Mouse (Mus musculus): ENCODE results near the gene Tbc1d20. TPM values are rescaled to one million over a fixed set of nuclear protein-coding genes. Genes with fewer than 3 reads are reported as not detected.
"Not testable (repeated sequence)": the region's sequence is repeated elsewhere in the genome, so short reads cannot be mapped to it uniquely, and the experiment has no call there.

The Tbc1d20 gene
- polyA plus RNA-seq, 1 experiment: 32.3 TPM

GRCm38 (mm10) chr2:152347722-152348121 is 54.1 kb downstream of the Tbc1d20 start:
- Histone ChIP-seq H3K9ac (ENCODE audit: low read depth, poor library complexity, severe bottlenecking) (no peak overlapping the region; the same call in 1 of the 2 replicates), H3K9me3 (replicated peaks; ENCODE audit: control insufficient read depth, insufficient read depth, low read length, poor library complexity, severe bottlenecking) (no peaks in the 10 kb centered on the region), H3K27me3 (ENCODE audit: control insufficient read depth, insufficient read depth, low read length, poor library complexity, severe bottlenecking) (no peaks in the 10 kb centered on the region), H3K27ac (ENCODE audit: insufficient read depth, low read length) (peak overlapping the region; percentile 42), H3K4me3 (ENCODE audit: low read depth, low read length) (no peak overlapping the region), H3K4me1 (ENCODE audit: control insufficient read depth, insufficient read depth, low read length) (no peaks in the 10 kb centered on the region), H3K36me3 (ENCODE audit: control insufficient read depth, insufficient read depth, low read length, poor library complexity, severe bottlenecking) (no peaks in the 10 kb centered on the region)
- TF ChIP-seq POLR2A (IDR thresholded peaks at IDR 0.05; ENCODE audit: insufficient read depth, low read length): no peak
- TF ChIP-seq EP300 (IDR thresholded peaks at IDR 0.05; ENCODE audit: insufficient read depth, low read depth, low read length): no peak
- no peak for TF ChIP-seq CTCF (IDR thresholded peaks at IDR 0.05; ENCODE audit: low read depth, low read length)

DNA sequence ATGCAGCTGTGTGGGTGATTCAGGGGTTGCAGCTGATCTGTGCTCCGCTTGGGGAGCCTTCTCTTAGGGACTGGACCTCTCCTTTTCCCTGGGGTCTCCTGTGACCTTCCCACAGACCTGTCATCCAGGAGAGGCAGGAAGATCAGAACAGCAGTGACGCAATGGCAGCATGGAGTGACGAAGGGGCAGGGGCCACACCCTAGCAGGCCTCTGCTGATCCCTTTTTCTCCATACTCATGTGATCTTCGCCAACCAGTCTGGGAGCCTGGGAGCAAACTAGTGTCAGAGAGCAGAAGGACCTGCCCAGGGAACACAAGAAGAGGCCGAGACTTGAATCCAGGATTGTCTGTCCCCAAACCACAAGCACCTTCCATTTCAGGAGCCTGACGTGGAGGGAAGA is 55.6 kb downstream of the Tbc1d20 start:
- no peaks in the 10 kb centered on the region for H3K27me3 ChIP-seq (ENCODE audit: control insufficient read depth, insufficient read depth, low read length, poor library complexity, severe bottlenecking)
- peak overlapping the region; percentile 95 for H3K27ac ChIP-seq (ENCODE audit: insufficient read depth, low read length)
- peak overlapping the region; percentile 32 for H3K4me3 ChIP-seq (ENCODE audit: low read depth, low read length)
- TF ChIP-seq POLR2A (IDR thresholded peaks at IDR 0.05; ENCODE audit: insufficient read depth, low read length) (no peak), EP300 (IDR thresholded peaks at IDR 0.05; ENCODE audit: insufficient read depth, low read depth, low read length) (peak; percentile 75; the same call in 1 of the 2 replicates)
- peak overlapping the region; percentile 59 for H3K9ac ChIP-seq (ENCODE audit: low read depth, poor library complexity, severe bottlenecking)
- H3K4me1 ChIP-seq (ENCODE audit: control insufficient read depth, insufficient read depth, low read length): no peaks in the 10 kb centered on the region
- H3K9me3 ChIP-seq (replicated peaks; ENCODE audit: control insufficient read depth, insufficient read depth, low read length, poor library complexity, severe bottlenecking): no peaks in the 10 kb centered on the region
- no peaks in the 10 kb centered on the region for H3K36me3 ChIP-seq (ENCODE audit: control insufficient read depth, insufficient read depth, low read length, poor library complexity, severe bottlenecking)

- no peaks in the 10 kb centered on the region for H3K9me3 ChIP-seq (replicated peaks; ENCODE audit: control insufficient read depth, insufficient read depth, low read length, poor library complexity, severe bottlenecking)
- peak overlapping the region; percentile 48 for H3K4me3 ChIP-seq (ENCODE audit: low read depth, low read length)
- peak overlapping the region; percentile 59 for H3K9ac ChIP-seq (ENCODE audit: low read depth, poor library complexity, severe bottlenecking)
Measured at GRCm38 (mm10) chr2:152349842-152350540, 56.4 kb downstream of the Tbc1d20 start.

GRCm38 (mm10) chr2:152357254-152357653 is 63.6 kb downstream of the Tbc1d20 start:
- Histone ChIP-seq H3K4me3 (ENCODE audit: low read depth, low read length) (no peak overlapping the region), H3K4me1 (ENCODE audit: control insufficient read depth, insufficient read depth, low read length) (peaks cover 1% of the 10 kb centered on the region), H3K27ac (ENCODE audit: insufficient read depth, low read length) (peak overlapping the region; percentile 34; the same call in 1 of the 2 replicates), H3K9me3 (replicated peaks; ENCODE audit: control insufficient read depth, insufficient read depth, low read length, poor library complexity, severe bottlenecking) (no peaks in the 10 kb centered on the region), H3K27me3 (ENCODE audit: control insufficient read depth, insufficient read depth, low read length, poor library complexity, severe bottlenecking) (no peaks in the 10 kb centered on the region), H3K9ac (ENCODE audit: low read depth, poor library complexity, severe bottlenecking) (no peak overlapping the region), H3K36me3 (ENCODE audit: control insufficient read depth, insufficient read depth, low read length, poor library complexity, severe bottlenecking) (no peaks in the 10 kb centered on the region)
- TF ChIP-seq CTCF (IDR thresholded peaks at IDR 0.05; ENCODE audit: low read depth, low read length) (no peak), EP300 (IDR thresholded peaks at IDR 0.05; ENCODE audit: insufficient read depth, low read depth, low read length) (no peak), POLR2A (IDR thresholded peaks at IDR 0.05; ENCODE audit: insufficient read depth, low read length) (no peak)

More at GRCm38 (mm10) chr2:152349842-152350540, 56.4 kb downstream of the Tbc1d20 start:
- Histone ChIP-seq H3K27me3 (ENCODE audit: control insufficient read depth, insufficient read depth, low read length, poor library complexity, severe bottlenecking) (no peaks in the 10 kb centered on the region), H3K4me1 (ENCODE audit: control insufficient read depth, insufficient read depth, low read length) (no peaks in the 10 kb centered on the region), H3K36me3 (ENCODE audit: control insufficient read depth, insufficient read depth, low read length, poor library complexity, severe bottlenecking) (no peaks in the 10 kb centered on the region), H3K27ac (ENCODE audit: insufficient read depth, low read length) (peak overlapping the region; percentile 95)
- TF ChIP-seq POLR2A (IDR thresholded peaks at IDR 0.05; ENCODE audit: insufficient read depth, low read length): no peak
- TF ChIP-seq EP300 (IDR thresholded peaks at IDR 0.05; ENCODE audit: insufficient read depth, low read depth, low read length): peak; percentile 93
- no peak for TF ChIP-seq CTCF (IDR thresholded peaks at IDR 0.05; ENCODE audit: low read depth, low read length)

GRCm38 (mm10) chr2:152358977-152359376 is 65.3 kb downstream of the Tbc1d20 start:
- H3K36me3 ChIP-seq (ENCODE audit: control insufficient read depth, insufficient read depth, low read length, poor library complexity, severe bottlenecking); H3K4me1 ChIP-seq (ENCODE audit: control insufficient read depth, insufficient read depth, low read length); H3K4me3 ChIP-seq (ENCODE audit: low read depth, low read length); H3K9me3 ChIP-seq (replicated peaks; ENCODE audit: control insufficient read depth, insufficient read depth, low read length, poor library complexity, severe bottlenecking); H3K27ac ChIP-seq (ENCODE audit: insufficient read depth, low read length); H3K27me3 ChIP-seq (ENCODE audit: control insufficient read depth, insufficient read depth, low read length, poor library complexity, severe bottlenecking); H3K9ac ChIP-seq (ENCODE audit: low read depth, poor library complexity, severe bottlenecking): not testable (repeated sequence)
- TF ChIP-seq CTCF (IDR thresholded peaks at IDR 0.05; ENCODE audit: low read depth, low read length): peak; percentile 59

- H3K9me3 ChIP-seq (replicated peaks; ENCODE audit: control insufficient read depth, insufficient read depth, low read length, poor library complexity, severe bottlenecking): no peaks in the 10 kb centered on the region
- TF ChIP-seq EP300 (IDR thresholded peaks at IDR 0.05; ENCODE audit: insufficient read depth, low read depth, low read length): no peak
- no peak for TF ChIP-seq CTCF (IDR thresholded peaks at IDR 0.05; ENCODE audit: low read depth, low read length)
- TF ChIP-seq POLR2A (IDR thresholded peaks at IDR 0.05; ENCODE audit: insufficient read depth, low read length): no peak
- H3K27me3 ChIP-seq (ENCODE audit: control insufficient read depth, insufficient read depth, low read length, poor library complexity, severe bottlenecking): no peaks in the 10 kb centered on the region
- no peak overlapping the region for H3K4me3 ChIP-seq (ENCODE audit: low read depth, low read length)
- H3K9ac ChIP-seq (ENCODE audit: low read depth, poor library complexity, severe bottlenecking): no peak overlapping the region
- H3K4me1 ChIP-seq (ENCODE audit: control insufficient read depth, insufficient read depth, low read length): peaks cover 1% of the 10 kb centered on the region
- H3K27ac ChIP-seq (ENCODE audit: insufficient read depth, low read length): no peak overlapping the region
- H3K36me3 ChIP-seq (ENCODE audit: control insufficient read depth, insufficient read depth, low read length, poor library complexity, severe bottlenecking): no peaks in the 10 kb centered on the region
Measured at GRCm38 (mm10) chr2:152359616-152360015, 66.0 kb downstream of the Tbc1d20 start.

All from ES-Bruce4 (cell line).